10 mouse cellular contexts compared by ENCODE assay signal in the genomic region with DNA sequence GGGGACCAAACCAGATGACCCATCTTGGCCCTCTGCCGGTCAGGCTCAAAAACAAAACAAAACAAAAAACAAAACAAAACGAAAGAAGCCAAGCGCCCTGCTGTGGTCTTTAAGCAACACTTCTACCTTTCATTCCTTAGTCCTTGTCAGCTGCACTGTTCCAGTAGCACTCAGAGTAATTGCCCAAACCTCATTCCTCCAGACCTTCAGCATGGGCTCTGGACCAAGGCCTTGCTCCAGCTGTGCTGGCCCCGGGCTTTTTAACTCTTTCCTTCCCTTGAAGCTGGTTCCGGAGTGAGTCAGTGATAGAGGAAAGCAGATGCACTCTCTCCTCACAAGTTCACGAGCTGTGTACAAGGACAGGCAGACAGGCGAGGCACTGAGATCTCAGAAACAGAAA. TPM values are rescaled to one million over a fixed set of nuclear protein-coding genes. Genes with fewer than 3 reads are reported as not detected.
DNase-seq lines count a peak whose midpoint lies in the region; ATAC-seq and TF ChIP-seq lines count a peak whose summit lies in the region.
"Had no signal": no experiment of that assay in that cellular context is flagged by ENCODE, and none has a peak within 500 bp of the region (broad histone marks: within the 10 kb centered on the region; RNA-seq: fewer than 3 reads in every experiment).

No protein-coding gene starts in this region.

- H3K9ac ChIP-seq in hindbrain, embryonic 14.5 days = no peak overlapping the region
- no peak overlapping the region for H3K9ac ChIP-seq in hindbrain, embryonic 11.5 days (ENCODE audit: low read depth, low read length)
- H3K9ac ChIP-seq in lung, embryonic 14.5 days = no peak overlapping the region
- H3K9ac ChIP-seq: embryonic facial prominence, embryonic 12.5 days had no signal

- no peak for DNase-seq in hindbrain, embryonic 14.5 days (ENCODE audit: low spot score)
- DNase-seq in hindbrain, embryonic 11.5 days (ENCODE audit: low spot score) = no peak
- DNase-seq in R1 (ENCODE audit: low read depth, low spot score) = peak; percentile 15
- peak; percentile 52 to 59 for DNase-seq in gastrocnemius, postnatal 36 days
- DNase-seq in lung, embryonic 14.5 days = peak; percentile 91
- no peak for DNase-seq in thymus, postnatal 36 days
- no peak for DNase-seq in cerebellum, postnatal 25 days
- no peak for DNase-seq in thymus, postnatal 25 days
- DNase-seq: liver had no signal

- intact Hi-C loops in gastrocnemius, postnatal 36 days (cut with DNase I) = no loop called here

- H3K9me3 ChIP-seq in hindbrain, embryonic 14.5 days (ENCODE audit: control insufficient read depth, low read length) = no peaks in the 10 kb centered on the region
- H3K9me3 ChIP-seq in hindbrain, embryonic 11.5 days (ENCODE audit: control insufficient read depth, low read length) = no peaks in the 10 kb centered on the region
- H3K9me3 ChIP-seq in lung, embryonic 14.5 days (ENCODE audit: low read depth, low read length) = no peaks in the 10 kb centered on the region
- H3K9me3 ChIP-seq: embryonic facial prominence, embryonic 12.5 days had no signal

- 0 out of 2 replicates have a peak, but pooled peaks have one; percentile 48 for ATAC-seq in hindbrain, embryonic 14.5 days (ENCODE audit: low FRiP score)
- ATAC-seq in hindbrain, embryonic 11.5 days (ENCODE audit: low FRiP score) = no peak
- peak; percentile 95 for ATAC-seq in lung, embryonic 14.5 days (ENCODE audit: insufficient read depth)

- H3K4me3 ChIP-seq in hindbrain, embryonic 14.5 days (replicated peaks; ENCODE audit: low read length) = no peak overlapping the region
- H3K4me3 ChIP-seq in hindbrain, embryonic 11.5 days (ENCODE audit: low read depth, low read length) = no peak overlapping the region
- no peak overlapping the region for H3K4me3 ChIP-seq in lung, embryonic 14.5 days (ENCODE audit: low read depth, low read length)
- H3K4me3 ChIP-seq: embryonic facial prominence, embryonic 12.5 days had no signal

- no peak overlapping the region for H3K27ac ChIP-seq in hindbrain, embryonic 14.5 days
- H3K27ac ChIP-seq in hindbrain, embryonic 11.5 days (ENCODE audit: low read depth, low read length) = no peak overlapping the region
- peak overlapping the region; percentile 87; the same call in 1 of the 2 replicates for H3K27ac ChIP-seq in lung, embryonic 14.5 days (ENCODE audit: low read depth)
- H3K27ac ChIP-seq: embryonic facial prominence, embryonic 12.5 days had no signal

- H3K36me3 ChIP-seq in hindbrain, embryonic 14.5 days (replicated peaks; ENCODE audit: control insufficient read depth, insufficient read depth) = no peaks in the 10 kb centered on the region
- H3K36me3 ChIP-seq in hindbrain, embryonic 11.5 days (ENCODE audit: control insufficient read depth, insufficient read depth, low read length) = no peaks in the 10 kb centered on the region
- no peaks in the 10 kb centered on the region for H3K36me3 ChIP-seq in lung, embryonic 14.5 days (ENCODE audit: insufficient read depth)
- H3K36me3 ChIP-seq: embryonic facial prominence, embryonic 12.5 days had no signal

- no peaks in the 10 kb centered on the region for H3K27me3 ChIP-seq in hindbrain, embryonic 14.5 days (ENCODE audit: control insufficient read depth, insufficient read depth, low read length)
- H3K27me3 ChIP-seq in hindbrain, embryonic 11.5 days (ENCODE audit: control insufficient read depth, insufficient read depth, low read length) = no peaks in the 10 kb centered on the region
- no peaks in the 10 kb centered on the region for H3K27me3 ChIP-seq in lung, embryonic 14.5 days (ENCODE audit: insufficient read depth, low read length)
- H3K27me3 ChIP-seq: embryonic facial prominence, embryonic 12.5 days had no signal

- no peak overlapping the region for H3K4me2 ChIP-seq in hindbrain, embryonic 14.5 days (replicated peaks)
- H3K4me2 ChIP-seq in hindbrain, embryonic 11.5 days (replicated peaks; ENCODE audit: low read depth, low read length) = no peak overlapping the region
- H3K4me2 ChIP-seq in lung, embryonic 14.5 days = 0 out of 2 replicates have a peak overlapping the region, but pooled peaks have one; percentile 10
- H3K4me2 ChIP-seq: embryonic facial prominence, embryonic 12.5 days had no signal

- no peaks in the 10 kb centered on the region for H3K4me1 ChIP-seq in hindbrain, embryonic 14.5 days (replicated peaks; ENCODE audit: control insufficient read depth, insufficient read depth, low read length)
- H3K4me1 ChIP-seq in hindbrain, embryonic 11.5 days (replicated peaks; ENCODE audit: control insufficient read depth, insufficient read depth, low read length) = no peaks in the 10 kb centered on the region
- H3K4me1 ChIP-seq in lung, embryonic 14.5 days (ENCODE audit: insufficient read depth) = 0 out of 2 replicates have a peak, but pooled peaks cover 2% of the 10 kb centered on the region

- 35% methylated on average over 7 of the region's 7 CpGs for WGBS in hindbrain, embryonic 14.5 days
- WGBS in hindbrain, embryonic 11.5 days = 33% methylated on average over 7 of the region's 7 CpGs
- 14% methylated on average over 7 of the region's 7 CpGs for WGBS in lung, embryonic 14.5 days

- TF ChIP-seq CTCF in lung, embryonic 14.5 days (IDR thresholded peaks at IDR 0.05; ENCODE audit: low read depth) = peak; percentile 33

RNA-seq across cellular contexts. Expression of a gene that starts 14.6 kb away (rescaled TPM):
- polyA plus RNA-seq in hindbrain, embryonic 14.5 days (2014; fragmentation: Nextera tagmentation; extraction: Ambion mirVana) = 4.1 and 5.3 TPM in 2 replicates
- 3.1 and 3.4 TPM in 2 replicates for polyA plus RNA-seq in hindbrain, embryonic 11.5 days (2014; fragmentation: Nextera tagmentation; extraction: Ambion mirVana)
- 1 to 10 TPM; 2.0 TPM for total RNA-seq in gastrocnemius, postnatal 36 days (2021)
- polyA plus RNA-seq in lung, embryonic 14.5 days (2014; fragmentation: Nextera tagmentation; extraction: Ambion mirVana) = 42.6 and 44.1 TPM in 2 replicates

Comparison
In these comparisons a context has a peak if more than half of its experiments do, and no peak if none do; other contexts are left out.
1. DNase-seq: peak in R1 (single experiment), gastrocnemius, postnatal 36 days (2 of 2) and lung, embryonic 14.5 days (single experiment); none in hindbrain, embryonic 14.5 days (single experiment), hindbrain, embryonic 11.5 days (single experiment), thymus, postnatal 36 days (0 of 2), cerebellum, postnatal 25 days (0 of 2) and thymus, postnatal 25 days (single experiment).